ENCODE assay signal across 23 mouse cellular contexts in the genomic region with DNA sequence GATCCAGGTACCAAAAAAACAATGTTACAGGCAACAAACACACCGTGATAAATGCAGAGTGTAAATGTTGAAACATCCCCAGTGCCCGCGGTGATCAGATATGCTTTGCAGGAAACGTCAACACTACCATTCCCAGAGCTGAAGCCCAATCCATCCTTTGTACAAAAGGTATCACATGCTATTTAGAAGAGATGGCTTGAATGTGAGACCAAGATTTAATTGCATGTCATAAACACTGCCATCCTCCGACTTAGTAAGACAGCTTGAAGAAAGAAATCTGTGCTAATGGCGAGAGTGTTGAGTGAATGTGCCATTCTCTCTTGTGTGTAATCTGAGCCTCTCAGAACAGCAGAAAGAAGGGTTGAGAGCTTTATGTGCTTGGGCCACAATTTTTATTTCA.
A peak's percentile ranks its signal among the peaks of the same experiment; 100 is the strongest.
DNase-seq lines count a peak whose midpoint lies in the region; ATAC-seq and TF ChIP-seq lines count a peak whose summit lies in the region.
"Had no signal": no experiment of that assay in that cellular context is flagged by ENCODE, and none has a peak within 500 bp of the region (broad histone marks: within the 10 kb centered on the region; RNA-seq: fewer than 3 reads in every experiment).

No protein-coding gene starts in this region.

- H3K4me2 ChIP-seq in midbrain, embryonic 11.5 days = no peak overlapping the region
- no peak overlapping the region for H3K4me2 ChIP-seq in hindbrain, embryonic 16.5 days (ENCODE audit: low read length)
- H3K4me2 ChIP-seq: limb, embryonic 12.5 days had no signal

- DNase-seq in midbrain, embryonic 11.5 days (ENCODE audit: low spot score, missing footprints) = peak; percentile 70
- no peak for DNase-seq in midbrain, embryonic 10.5 days (ENCODE audit: low spot score)
- DNase-seq in brain, embryonic 14.5 days (ENCODE audit: low read depth) = peak; percentile 52
- DNase-seq in hindbrain, embryonic 10.5 days (ENCODE audit: low spot score) = no peak
- DNase-seq in right cerebral cortex, adult 18-20 months = no peak
- DNase-seq in kidney, adult 2 months = no peak
- DNase-seq: adrenal gland, postnatal 25 days; B cell, adult 2 months; cerebellum, adult 18-20 months; gastrocnemius, postnatal 10 days; heart, postnatal 14 days; kidney, postnatal 36 days; right cerebral cortex, postnatal 4 days; thymus, adult 2 months; thymus, postnatal 4 days had no signal

- H3K9ac ChIP-seq in midbrain, embryonic 11.5 days (ENCODE audit: low read length) = no peak overlapping the region
- no peak overlapping the region for H3K9ac ChIP-seq in hindbrain, embryonic 16.5 days (ENCODE audit: low read depth, low read length)
- H3K9ac ChIP-seq: kidney, embryonic 15.5 days; limb, embryonic 12.5 days; liver, embryonic 15.5 days; lung, embryonic 14.5 days had no signal

- no peak for ATAC-seq in midbrain, embryonic 11.5 days (ENCODE audit: low FRiP score)
- no peak for ATAC-seq in hindbrain, embryonic 16.5 days
- ATAC-seq: intestine, postnatal 0 days had no signal

- no peaks in the 10 kb centered on the region for H3K27me3 ChIP-seq in midbrain, embryonic 11.5 days (ENCODE audit: control insufficient read depth, insufficient read depth, low read length)
- no peaks in the 10 kb centered on the region for H3K27me3 ChIP-seq in midbrain, embryonic 10.5 days (ENCODE audit: low read depth, poor library complexity, severe bottlenecking)
- no peaks in the 10 kb centered on the region for H3K27me3 ChIP-seq in hindbrain, embryonic 10.5 days (ENCODE audit: insufficient read depth, poor library complexity, severe bottlenecking)
- no peaks in the 10 kb centered on the region for H3K27me3 ChIP-seq in hindbrain, embryonic 16.5 days (replicated peaks; ENCODE audit: control insufficient read depth, insufficient read depth, low read length)
- H3K27me3 ChIP-seq in kidney, adult 2 months (replicated peaks; ENCODE audit: control insufficient read depth, insufficient read depth, low read length) = no peaks in the 10 kb centered on the region
- H3K27me3 ChIP-seq: kidney, embryonic 15.5 days; limb, embryonic 12.5 days; liver, embryonic 15.5 days had no signal

- no peak overlapping the region for H3K4me3 ChIP-seq in midbrain, embryonic 11.5 days (ENCODE audit: low read depth, low read length)
- no peak overlapping the region for H3K4me3 ChIP-seq in midbrain, embryonic 10.5 days
- no peak overlapping the region for H3K4me3 ChIP-seq in hindbrain, embryonic 10.5 days
- no peak overlapping the region for H3K4me3 ChIP-seq in hindbrain, embryonic 16.5 days (ENCODE audit: low read length)
- no peak overlapping the region for H3K4me3 ChIP-seq in kidney, adult 2 months (ENCODE audit: insufficient read depth, low read depth, low read length)
- H3K4me3 ChIP-seq: kidney, embryonic 15.5 days; layer of hippocampus, adult 2 months; left cerebral cortex, adult 2 months; limb, embryonic 12.5 days; liver, embryonic 15.5 days had no signal

- H3K4me1 ChIP-seq in midbrain, embryonic 11.5 days (ENCODE audit: control insufficient read depth, insufficient read depth, low read length) = peaks cover 2% of the 10 kb centered on the region; the same call in 1 of the 2 replicates
- H3K4me1 ChIP-seq in midbrain, embryonic 10.5 days = peaks cover 7% of the 10 kb centered on the region
- peaks cover 20% of the 10 kb centered on the region for H3K4me1 ChIP-seq in hindbrain, embryonic 10.5 days (replicated peaks)
- peaks cover 6% of the 10 kb centered on the region for H3K4me1 ChIP-seq in hindbrain, embryonic 16.5 days (ENCODE audit: control insufficient read depth, insufficient read depth, low read depth, low read length)
- H3K4me1 ChIP-seq in kidney, adult 2 months (ENCODE audit: control insufficient read depth, insufficient read depth, low read length) = no peaks in the 10 kb centered on the region
- H3K4me1 ChIP-seq: kidney, embryonic 15.5 days; limb, embryonic 12.5 days; liver, embryonic 15.5 days had no signal

- no peaks in the 10 kb centered on the region for H3K36me3 ChIP-seq in midbrain, embryonic 11.5 days (ENCODE audit: control insufficient read depth, insufficient read depth, low read length)
- no peaks in the 10 kb centered on the region for H3K36me3 ChIP-seq in midbrain, embryonic 10.5 days
- H3K36me3 ChIP-seq in hindbrain, embryonic 10.5 days = no peaks in the 10 kb centered on the region
- H3K36me3 ChIP-seq in hindbrain, embryonic 16.5 days (ENCODE audit: control insufficient read depth, insufficient read depth, low read length) = no peaks in the 10 kb centered on the region
- H3K36me3 ChIP-seq in kidney, adult 2 months (ENCODE audit: control insufficient read depth, insufficient read depth, low read length) = no peaks in the 10 kb centered on the region
- H3K36me3 ChIP-seq: kidney, embryonic 15.5 days; limb, embryonic 12.5 days; liver, embryonic 15.5 days had no signal

- 81% methylated on average over 6 of the region's 6 CpGs for WGBS in midbrain, embryonic 11.5 days
- WGBS in midbrain, embryonic 10.5 days = 81% methylated on average over 6 of the region's 6 CpGs
- WGBS in hindbrain, embryonic 10.5 days = 61% methylated on average over 6 of the region's 6 CpGs
- WGBS in hindbrain, embryonic 16.5 days = 36% methylated on average over 6 of the region's 6 CpGs
- WGBS in kidney, adult 2 months = 54% methylated on average over 6 of the region's 6 CpGs

- H3K9me3 ChIP-seq in midbrain, embryonic 11.5 days (ENCODE audit: control insufficient read depth, low read length) = no peaks in the 10 kb centered on the region
- no peaks in the 10 kb centered on the region for H3K9me3 ChIP-seq in midbrain, embryonic 10.5 days (replicated peaks)
- no peaks in the 10 kb centered on the region for H3K9me3 ChIP-seq in hindbrain, embryonic 10.5 days
- no peaks in the 10 kb centered on the region for H3K9me3 ChIP-seq in hindbrain, embryonic 16.5 days (ENCODE audit: control insufficient read depth, low read length)
- H3K9me3 ChIP-seq: kidney, embryonic 15.5 days; limb, embryonic 12.5 days; liver, embryonic 15.5 days had no signal

- TF ChIP-seq POLR2A in brain, embryonic 14.5 days (IDR thresholded peaks at IDR 0.05; ENCODE audit: borderline replicate concordance, extremely low read depth, insufficient read depth, insufficient read length, poor library complexity, severe bottlenecking) = no peak
- TF ChIP-seq POLR2A in kidney, adult 2 months (IDR thresholded peaks at IDR 0.05; ENCODE audit: low read depth, low read length) = no peak

- TF ChIP-seq CTCF in brain, embryonic 14.5 days (IDR thresholded peaks at IDR 0.05; ENCODE audit: borderline replicate concordance, extremely low read depth, insufficient read depth, insufficient read length) = no peak
- no peak for TF ChIP-seq CTCF in kidney, adult 2 months (conservative IDR thresholded peaks at IDR 0.05; ENCODE audit: insufficient read depth, insufficient read length, low read depth, low read length)

- no peak overlapping the region for H3K27ac ChIP-seq in midbrain, embryonic 11.5 days (ENCODE audit: low read depth, low read length)
- no peak overlapping the region for H3K27ac ChIP-seq in midbrain, embryonic 10.5 days (replicated peaks)
- 0 out of 2 replicates have a peak overlapping the region, but pooled peaks have one; percentile 40 for H3K27ac ChIP-seq in hindbrain, embryonic 10.5 days
- H3K27ac ChIP-seq in hindbrain, embryonic 16.5 days (ENCODE audit: low read depth, low read length) = 0 out of 2 replicates have a peak overlapping the region, but pooled peaks have one; percentile 14
- H3K27ac ChIP-seq in kidney, adult 2 months (ENCODE audit: insufficient read depth, low read depth, low read length) = no peak overlapping the region
- H3K27ac ChIP-seq: kidney, embryonic 15.5 days; layer of hippocampus, adult 2 months; left cerebral cortex, adult 2 months; limb, embryonic 12.5 days; liver, embryonic 15.5 days had no signal

Comparison
In these comparisons a context has a peak if more than half of its experiments do, and no peak if none do; other contexts are left out.
1. DNase-seq: peak in midbrain, embryonic 11.5 days (single experiment) and brain, embryonic 14.5 days (single experiment); none in midbrain, embryonic 10.5 days (single experiment), hindbrain, embryonic 10.5 days (single experiment), right cerebral cortex, adult 18-20 months (single experiment) and kidney, adult 2 months (single experiment).
2. H3K27ac ChIP-seq: peak in hindbrain, embryonic 10.5 days (single experiment) and hindbrain, embryonic 16.5 days (single experiment); none in midbrain, embryonic 11.5 days (single experiment), midbrain, embryonic 10.5 days (single experiment) and kidney, adult 2 months (single experiment).